Mouse (Mus musculus) gastrocnemius, adult 8-10 months (tissue): ENCODE measurements around the gene Diaph3. TPM values are rescaled to one million over a fixed set of nuclear protein-coding genes. Genes with fewer than 3 reads are reported as not detected.

Experiments
- DNase-seq, 2 experiments: peaks; one replicate each; pipeline ENCODE4 v3.0.0; 2022; ENCODE audit warnings: low spot score in 2 of 2
- total RNA-seq, 4 experiments: library from RNA; stranded (reverse); gene quantifications; 2 replicates each; pipeline ENCODE4 v1.2.4; 2022

Gene Diaph3
- total RNA-seq: under 1 TPM in 2 of 4 experiments, not detected in 2; 0.15 to 0.27 TPM

DNA sequence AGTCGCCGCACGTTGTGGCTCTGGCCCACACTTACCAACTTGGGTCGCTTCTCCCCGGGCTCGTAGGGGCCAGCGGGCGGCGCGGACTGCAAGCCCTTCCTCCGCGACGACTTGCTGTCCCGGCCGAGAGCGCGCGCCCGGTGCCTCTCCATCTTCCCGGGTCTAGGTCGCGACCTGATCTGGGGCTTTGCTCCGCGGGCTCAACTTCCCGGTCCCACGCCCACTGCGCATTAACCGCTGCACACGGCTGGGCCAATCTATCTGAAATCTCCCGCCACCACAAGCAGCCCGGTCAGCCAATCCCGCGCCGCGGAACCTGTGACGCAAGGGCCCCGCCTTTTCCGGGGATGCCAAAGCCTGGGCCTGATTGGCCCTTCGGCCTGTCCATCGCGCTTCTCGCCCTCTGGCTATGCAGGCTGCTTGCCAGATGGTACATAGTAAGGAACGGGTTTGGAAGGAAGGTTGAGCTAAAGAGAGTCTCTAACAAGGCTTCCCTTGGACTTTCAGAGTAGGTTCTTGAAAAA lies at the start of gene Diaph3:
TSS of gene Diaph3 (minus strand) at position 273 of the 524 bp plus-strand sequence.
- DNase-seq: peak; percentile 71 to 81

DNA sequence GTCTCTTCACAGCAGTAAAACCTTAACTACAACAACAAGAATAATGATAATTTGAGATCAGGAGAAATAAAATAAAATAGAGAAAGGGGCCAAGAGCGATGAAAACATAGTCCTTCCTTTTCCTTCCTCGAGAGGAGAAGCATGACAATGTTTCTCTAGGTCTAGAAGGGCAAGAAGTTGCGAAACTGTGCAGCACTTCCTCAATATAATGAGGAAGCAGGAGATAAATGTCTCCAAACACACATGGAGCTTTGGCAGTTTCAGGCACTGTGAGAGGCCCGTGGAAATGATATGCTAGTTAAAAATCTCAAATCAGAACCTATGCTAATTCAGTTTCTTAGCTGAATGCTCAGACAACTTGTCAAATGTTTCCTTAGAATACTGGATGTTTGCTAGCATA lies 49.6 kb upstream of the Diaph3 start:
- DNase-seq: no peak

DNA sequence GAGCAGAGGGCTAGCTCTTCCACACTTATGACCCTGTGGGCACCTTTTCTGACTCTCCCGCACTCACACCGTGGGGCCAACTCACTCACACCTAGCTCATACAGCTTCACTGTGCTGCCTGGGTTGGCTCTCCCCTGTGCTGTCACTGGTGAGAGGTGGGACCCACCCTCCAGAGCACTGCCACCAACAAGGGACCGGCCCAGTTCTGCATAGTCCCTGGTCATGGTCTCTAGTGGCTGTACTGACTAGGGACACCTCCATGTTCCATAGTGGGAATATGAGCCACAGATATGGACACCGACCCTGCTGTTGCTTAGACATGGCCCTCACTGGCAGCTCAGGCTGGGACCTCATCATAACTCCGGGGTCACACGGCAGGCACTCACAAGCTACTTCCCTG lies 30.5 kb upstream of the Diaph3 start:
- no peak for DNase-seq

DNA sequence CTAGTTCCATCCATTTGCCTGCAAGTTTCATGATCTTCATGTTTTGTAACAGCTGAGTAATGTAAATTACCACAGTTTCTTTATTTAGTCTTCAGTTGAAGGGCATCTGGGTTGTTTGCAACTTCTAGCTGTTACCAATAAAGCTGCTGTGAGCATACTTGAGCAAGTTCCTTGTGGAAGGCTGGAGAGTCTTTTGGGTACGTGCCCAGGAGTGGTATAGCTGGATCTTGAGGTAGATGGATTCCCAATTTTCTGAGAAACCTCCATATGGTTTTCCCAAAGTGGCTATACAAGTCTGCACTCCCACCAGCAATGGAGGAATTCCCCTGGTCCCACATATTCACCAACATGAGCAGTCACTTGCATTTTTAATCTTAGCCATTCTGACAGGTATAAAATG lies 28.1 kb upstream of the Diaph3 start:
- DNase-seq: no peak

DNA sequence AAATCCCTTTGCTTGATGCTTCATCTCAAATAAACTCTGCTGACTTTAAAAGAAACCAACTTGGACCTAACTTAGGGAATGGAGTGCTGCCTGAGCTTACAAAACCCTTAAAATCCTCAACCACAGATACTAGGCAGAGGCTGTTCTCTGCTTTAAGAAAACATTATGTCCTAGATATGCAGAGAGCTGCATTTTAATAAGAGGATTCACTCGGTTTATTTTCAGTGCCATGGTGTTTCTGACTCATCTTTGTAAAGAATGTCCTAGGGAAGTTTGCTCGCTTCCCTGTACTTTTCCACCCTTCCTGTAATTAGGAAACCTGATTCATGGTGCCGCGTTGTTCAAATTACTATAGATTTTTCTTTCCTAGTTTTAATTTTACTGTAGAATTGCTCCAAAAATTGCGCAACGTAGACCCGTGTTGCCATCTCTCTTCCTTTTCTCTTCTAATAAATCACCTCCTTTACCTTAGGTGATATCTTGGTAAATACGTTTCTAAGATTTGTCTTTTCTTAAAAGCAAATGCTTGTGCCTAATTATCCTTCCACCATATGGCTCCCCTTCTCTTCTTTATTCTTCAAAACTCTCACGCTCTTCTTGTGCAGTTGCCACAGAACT lies 14.7 kb upstream of the Diaph3 start:
- no peak for DNase-seq

DNA sequence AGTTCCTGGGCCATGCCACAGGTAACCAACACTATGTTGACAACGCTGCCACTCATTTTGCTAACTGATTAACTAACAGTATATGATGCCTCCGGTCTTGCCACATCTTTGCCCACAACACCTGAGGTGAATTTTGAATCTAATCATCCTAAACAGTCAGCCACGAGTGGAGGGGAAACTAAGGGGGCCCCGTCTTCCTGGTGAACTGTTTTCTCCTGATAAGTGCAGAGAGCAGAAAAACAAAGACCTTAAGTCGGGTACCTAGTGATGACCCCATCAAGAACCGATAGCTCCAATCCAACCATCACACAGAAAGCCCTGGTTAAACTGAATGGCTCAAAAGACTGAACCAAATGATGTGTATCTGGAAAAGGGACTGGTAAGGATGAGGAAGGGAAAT lies 8.6 kb upstream of the Diaph3 start:
- DNase-seq: no peak

DNA sequence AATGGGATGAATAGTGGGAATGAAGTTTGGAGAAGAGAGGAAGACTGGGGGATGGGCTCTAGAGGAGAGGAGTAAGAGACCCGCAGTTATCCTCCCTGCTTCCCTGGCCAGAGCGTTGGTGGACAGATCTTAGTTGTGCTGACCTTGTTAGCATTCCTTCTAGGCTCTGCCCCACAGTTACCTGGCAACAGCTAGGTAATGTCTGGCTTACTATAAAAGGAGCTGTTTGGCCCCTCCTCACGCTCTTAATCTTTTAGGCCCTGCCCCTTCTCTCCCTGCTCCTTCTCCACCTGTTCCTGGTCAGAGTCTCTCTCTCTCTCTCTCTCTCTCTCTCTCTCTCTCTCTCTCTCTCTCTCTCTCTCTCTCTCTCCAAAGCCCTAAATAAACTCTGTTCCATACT lies 5.7 kb upstream of the Diaph3 start:
- DNase-seq: no peak

DNA sequence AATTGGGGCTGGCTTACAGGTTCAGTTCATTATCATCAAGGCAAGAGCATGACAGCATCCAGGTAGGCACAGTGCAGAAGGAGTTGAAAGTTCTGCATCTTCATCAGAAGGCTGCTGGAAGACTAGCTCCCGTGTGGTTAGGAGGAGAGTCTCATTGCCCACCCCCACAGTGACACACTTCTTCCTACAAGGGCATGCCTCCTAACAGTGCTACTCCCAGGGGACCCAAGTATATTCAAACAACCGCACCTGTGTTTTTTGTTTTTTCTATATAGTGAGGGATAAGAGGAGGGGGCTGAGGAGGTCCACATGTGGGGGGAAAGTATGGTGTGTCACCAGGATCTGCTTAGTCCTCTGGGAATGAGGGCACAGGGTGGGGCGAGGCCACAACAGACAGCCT lies 4.3 kb upstream of the Diaph3 start:
- DNase-seq: no peak

DNA sequence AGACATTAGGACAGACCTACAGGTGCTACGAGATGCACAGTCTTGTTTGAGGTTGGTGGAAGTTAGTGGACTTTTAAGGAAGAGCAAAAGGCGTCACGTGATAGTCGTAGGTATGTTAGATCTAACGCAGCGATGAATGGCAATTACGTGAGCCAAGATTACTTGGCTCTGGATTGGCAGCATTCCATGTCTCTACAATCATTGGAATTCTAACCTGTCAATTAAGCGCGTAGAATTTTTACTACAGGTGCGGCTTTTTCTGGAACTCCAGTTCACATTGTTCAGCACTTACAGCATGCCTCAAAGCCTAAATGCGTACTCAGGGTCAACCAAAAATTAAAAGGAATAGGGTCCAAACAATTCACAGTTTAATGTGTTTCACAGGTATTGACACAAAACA lies 742 bp upstream of the Diaph3 start:
- no peak for DNase-seq

DNA sequence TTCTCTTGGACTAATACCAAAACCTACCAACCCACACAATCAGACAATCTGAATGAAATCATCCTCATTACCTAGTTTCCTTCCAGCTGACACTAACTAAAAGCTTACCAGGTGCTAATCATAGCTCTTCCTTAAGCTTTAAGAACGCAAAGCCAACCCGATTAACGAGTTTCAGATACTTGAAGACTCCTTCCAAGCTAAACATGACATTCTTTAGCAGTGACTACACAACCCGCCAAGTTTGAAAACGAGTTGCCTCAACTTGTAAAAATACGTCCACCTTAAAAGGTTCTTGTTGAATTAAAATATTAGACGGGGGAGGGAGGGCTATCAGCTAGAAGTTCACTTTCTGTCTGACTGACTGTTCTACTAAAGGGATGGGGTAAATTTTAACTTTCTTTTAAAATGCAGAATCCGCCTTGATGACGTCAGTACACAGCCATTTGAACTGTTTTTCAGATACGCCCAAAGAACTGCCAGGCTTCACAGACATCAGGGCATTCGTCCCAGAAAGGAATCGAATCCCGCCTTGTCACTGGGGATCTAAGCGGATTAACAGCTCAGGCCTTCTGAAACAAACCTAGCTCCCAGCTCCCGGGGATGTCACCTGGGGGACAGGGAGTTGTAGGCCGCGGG lies 590 bp downstream of the Diaph3 start:
- DNase-seq: no peak

DNA sequence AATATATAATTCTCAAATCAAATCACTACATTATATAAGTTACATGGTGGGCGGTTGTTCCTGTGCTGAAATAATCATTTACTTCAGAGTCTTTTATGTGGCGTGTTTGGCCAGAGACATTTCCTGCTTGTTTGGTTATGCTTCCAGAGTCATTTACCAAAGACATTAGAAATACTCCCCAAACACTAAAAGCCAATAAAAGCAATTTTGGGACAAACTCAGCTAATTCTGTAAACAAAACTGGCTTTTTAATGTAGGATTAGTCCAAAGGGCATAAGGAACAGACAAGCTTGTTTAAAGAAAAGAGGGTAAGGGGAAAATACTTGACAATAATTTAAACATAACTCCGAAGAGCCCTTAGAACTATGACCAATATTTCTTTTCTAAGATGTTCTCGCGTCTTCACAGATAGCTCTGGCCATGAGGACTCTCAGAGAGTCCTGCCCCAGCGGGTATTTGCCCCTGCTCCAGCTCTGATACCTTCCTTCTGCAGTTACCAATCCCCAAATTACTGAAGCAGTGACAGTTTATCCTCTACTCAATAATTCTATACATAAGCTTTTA lies 14.9 kb downstream of the Diaph3 start:
- no peak for DNase-seq

DNA sequence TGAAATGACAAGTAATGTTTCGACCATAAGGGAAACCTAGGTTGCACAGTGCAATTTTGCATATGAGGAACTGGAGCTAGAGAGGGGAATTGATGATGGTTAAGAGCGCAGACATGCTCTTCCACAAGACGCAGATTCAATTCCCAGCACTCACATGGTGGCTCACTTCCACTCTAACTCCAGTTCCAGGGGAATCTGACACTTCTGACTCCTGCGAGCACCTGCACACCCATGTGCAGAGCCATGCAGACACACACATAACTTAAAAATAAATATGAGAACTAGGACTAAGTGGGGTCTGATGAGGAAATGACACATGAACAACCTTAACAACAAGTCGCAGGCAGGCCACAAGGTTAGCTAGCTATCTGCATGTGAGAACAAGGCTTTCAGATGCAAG lies 15.5 kb downstream of the Diaph3 start:
- DNase-seq: no peak

DNA sequence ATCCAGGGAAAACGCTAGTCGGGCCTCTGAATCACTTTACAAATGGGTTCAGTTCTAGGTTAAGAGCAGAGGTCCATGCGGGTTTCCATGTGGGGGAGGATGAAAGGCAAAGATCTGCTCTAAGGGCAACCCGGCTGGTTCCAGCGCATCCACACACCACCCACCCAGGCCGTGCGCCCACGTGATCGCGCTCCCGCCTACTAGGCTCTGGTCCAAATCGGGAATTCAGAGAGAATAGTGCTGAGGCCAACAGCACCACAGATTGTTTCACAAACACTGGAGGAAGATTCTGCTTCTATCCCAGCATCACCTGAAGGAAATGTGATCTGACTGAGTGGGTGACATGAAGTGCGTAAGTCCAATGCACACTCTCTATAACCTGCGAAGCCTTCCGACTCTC lies 17.9 kb downstream of the Diaph3 start:
- no peak for DNase-seq

DNA sequence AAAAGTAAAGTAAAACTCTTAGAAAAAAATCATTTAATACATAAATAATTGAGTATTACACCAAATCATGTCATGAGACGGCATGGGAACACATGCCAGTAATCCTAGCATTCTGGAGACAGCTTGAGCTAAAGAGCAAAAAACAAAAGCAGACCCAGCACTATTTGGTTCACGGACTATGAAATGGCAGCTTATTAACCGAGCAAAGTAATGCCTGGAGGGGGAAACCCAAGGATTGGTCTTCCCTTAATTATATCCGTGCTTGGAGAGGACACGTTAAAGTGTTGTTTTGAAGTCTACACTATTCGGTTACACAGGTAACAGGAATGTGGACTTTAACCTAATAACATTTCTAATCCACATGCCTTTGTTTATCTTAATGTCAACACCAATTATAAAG lies 19.2 kb downstream of the Diaph3 start:
- no peak for DNase-seq

DNA sequence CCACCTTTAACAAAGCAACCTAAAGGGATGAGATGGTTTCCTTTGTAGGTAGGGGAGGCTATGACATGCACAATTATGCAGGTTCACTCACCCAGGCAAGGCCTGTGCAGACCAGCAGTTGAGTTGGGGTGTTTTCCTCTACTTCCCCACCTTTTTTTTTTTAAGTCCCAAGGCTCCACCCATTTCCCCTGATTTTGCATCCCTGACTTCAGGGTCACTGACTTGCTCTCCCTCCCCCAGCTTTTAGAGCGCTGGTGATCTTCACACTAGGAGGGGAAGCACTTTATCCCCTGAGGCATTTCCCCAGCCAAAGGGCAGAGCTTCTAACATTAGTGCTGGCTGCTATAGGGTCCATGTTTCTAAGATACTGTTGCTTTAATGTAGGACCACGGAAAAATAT lies 30.4 kb downstream of the Diaph3 start:
- DNase-seq: no peak

DNA sequence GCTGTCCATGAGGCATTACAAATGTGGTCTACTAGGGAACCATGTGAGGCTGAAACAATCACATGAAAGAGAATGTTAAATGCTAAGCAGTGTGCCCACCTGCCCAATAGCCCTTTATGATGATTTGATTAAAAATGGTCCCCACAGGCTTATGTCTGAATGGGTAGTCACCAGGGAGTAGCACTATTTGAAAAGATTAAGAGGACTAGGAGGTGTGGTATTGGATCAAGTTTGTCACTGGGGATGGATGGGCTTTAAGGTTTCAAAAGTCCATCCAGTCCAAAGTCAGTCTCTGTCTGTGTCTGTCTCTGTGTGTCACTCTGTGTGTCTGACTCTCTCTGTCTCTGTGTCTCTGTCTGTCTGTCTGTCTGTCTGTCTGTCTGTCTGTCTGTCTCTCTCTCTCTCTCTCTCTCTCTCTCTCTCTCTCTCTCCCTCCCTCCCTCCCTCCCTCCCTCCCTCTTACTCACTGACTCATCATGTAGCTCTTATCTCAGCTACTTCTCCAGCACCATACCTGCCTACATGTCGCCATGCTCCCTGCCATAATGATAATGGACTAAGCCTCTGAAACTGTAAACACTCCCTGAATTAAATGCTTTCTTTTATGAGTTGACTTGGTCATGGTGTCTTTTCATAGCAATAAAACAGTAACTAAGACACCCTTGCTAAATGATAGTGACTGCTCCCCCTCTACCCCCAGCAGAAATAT lies 41.5 kb downstream of the Diaph3 start:
- no peak for DNase-seq

DNA sequence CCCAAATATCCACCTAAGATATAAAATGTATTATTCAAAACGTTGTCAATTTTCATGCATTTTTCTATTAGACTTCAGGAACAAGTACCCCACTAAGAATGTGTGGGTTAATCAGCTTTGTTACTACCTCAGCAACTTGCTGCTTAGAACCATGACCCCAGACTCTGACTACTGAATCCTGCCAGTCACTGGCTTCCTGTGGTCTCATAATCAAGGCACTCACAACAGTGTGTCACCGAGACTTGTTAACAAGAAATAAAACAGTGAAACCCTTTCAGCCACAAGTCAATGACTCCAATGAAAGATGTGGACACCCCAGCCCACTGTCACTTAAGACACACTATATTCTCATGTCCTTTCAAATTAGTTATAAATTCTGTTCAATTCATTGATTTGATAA lies 42.9 kb downstream of the Diaph3 start:
- DNase-seq: no peak

DNA sequence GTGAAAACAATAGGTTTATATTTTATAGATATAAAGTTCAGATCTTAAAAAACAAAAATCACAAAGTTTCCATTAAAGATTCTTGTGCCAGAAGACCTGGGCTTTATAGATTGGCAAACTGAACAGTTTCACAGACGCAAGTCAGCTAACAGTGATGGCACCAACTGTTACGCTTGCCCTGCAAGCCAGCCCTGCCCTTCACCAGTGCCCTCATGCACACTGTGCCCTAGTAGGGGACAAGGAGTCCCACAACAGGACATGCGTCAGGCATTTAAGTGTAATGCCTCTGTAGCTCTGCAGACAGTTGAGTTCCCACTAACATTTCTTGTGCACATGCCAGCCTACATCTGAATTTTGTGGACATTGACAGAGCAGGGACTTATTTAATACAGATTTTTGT lies 49.5 kb downstream of the Diaph3 start:
- no peak for DNase-seq

DNA sequence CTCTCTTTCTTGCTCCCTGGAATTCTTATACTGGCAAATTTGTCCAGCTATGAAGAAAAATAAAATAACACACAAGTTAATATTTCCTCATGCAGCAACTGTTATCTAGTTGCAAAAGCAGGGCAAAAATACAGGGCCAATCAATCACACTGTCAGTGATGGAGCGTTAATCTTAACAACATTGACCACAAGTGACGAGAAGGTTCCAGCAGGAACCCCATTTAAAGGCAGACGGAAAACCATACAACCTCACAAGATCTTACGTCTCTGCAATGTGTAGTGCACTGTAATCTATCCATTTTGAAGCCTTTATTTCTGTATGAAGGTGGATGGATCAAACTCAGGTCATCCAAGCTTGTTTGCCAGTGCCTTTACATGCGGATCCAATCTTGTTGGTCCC lies 49.9 kb downstream of the Diaph3 start:
- DNase-seq: no peak

DNA sequence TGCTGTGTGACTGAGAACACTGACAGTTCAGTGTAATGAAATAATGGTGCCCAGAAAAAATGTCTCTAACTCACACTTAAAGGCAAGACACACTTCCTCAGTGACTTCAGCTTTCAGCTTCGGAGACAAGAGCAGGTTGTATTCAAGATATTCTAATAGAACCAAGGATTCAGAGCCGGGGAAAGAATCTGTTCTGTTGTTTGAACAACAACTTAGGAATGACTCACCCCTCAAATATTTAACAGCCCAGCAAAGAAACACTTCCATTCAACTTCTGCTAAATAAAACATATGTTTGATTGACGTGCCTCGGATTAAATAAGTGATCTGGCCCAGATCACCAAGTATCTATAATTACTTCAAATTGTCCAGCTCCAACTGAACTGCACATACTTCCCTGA lies 52.1 kb downstream of the Diaph3 start:
- DNase-seq: no peak

DNA sequence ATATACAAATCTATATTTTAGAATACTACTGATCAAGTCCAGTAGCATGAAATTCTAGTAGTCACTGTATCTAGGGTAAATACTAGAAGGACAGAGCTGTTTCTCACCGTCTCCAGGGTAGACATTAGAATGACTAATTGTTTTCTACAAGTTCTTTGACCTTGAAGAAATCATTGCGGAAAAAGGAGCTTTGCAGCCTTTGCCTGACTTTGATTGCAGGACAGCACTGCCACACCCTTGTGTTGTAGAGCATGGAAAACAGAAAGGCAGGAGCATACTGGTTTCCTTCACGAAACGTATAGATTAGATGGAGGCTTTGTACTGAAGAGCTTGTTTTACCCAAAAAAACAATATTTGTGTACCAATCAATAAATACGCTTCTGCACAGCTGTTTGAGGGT lies 52.6 kb downstream of the Diaph3 start:
- DNase-seq: no peak

DNA sequence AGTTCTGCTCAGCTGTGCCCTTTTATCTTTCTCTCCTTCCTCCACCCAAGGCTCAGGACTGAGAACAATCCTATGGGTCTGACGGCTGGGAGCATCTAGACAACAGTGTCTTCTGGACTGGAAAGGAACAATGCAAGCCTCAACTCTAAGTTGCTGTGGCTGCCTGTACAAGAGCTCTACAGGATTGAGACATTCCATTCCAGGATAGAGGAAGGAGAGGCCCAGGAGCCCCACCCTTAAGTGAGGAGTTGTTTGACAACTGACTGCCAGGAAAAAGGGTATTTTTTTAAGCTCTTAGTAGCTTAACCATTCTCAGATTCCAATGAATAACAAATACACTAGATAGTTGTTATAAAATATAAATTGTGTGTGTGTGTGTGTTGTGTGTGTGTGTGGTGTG lies 53.0 kb downstream of the Diaph3 start:
- DNase-seq: no peak
